Mouse (Mus musculus) activated CD4-positive, CD25-positive, alpha-beta regulatory T cell, adult 9 weeks (primary cell): ENCODE measurements around the gene Tyrobp. TPM values are rescaled to one million over a fixed set of nuclear protein-coding genes. Genes with fewer than 3 reads are reported as not detected.

Experiments used
- polyA plus RNA-seq: library from polyadenylated mRNA; unstranded; fragments of 100-300 nt; shearing (Covaris generic); gene quantifications from one replicate; pipeline ENCODE4 v1.2.1, GENCODE M21; 2017

The Tyrobp gene
- 7.6 TPM for polyA plus RNA-seq

DNA sequence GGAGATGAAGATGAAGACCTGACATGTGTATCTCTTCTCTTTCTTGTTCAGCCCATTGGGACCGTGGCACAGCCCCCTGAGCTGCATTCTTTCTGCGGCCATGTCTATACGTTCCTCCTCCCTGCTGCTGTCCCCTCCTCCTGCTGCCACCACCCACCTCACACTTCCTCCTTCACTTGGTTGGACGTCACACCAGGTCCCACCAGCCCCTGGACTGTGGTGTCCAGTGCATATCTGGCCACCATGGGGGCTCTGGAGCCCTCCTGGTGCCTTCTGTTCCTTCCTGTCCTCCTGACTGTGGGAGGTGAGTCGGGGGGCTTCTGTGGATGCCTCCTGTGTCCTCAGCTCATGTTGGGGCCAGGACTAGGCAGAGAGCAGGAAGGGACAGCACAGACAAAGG is at the start of gene Tyrobp:
Gene Tyrobp (plus strand): TSS at position 165 of the 400 bp plus-strand sequence.

DNA sequence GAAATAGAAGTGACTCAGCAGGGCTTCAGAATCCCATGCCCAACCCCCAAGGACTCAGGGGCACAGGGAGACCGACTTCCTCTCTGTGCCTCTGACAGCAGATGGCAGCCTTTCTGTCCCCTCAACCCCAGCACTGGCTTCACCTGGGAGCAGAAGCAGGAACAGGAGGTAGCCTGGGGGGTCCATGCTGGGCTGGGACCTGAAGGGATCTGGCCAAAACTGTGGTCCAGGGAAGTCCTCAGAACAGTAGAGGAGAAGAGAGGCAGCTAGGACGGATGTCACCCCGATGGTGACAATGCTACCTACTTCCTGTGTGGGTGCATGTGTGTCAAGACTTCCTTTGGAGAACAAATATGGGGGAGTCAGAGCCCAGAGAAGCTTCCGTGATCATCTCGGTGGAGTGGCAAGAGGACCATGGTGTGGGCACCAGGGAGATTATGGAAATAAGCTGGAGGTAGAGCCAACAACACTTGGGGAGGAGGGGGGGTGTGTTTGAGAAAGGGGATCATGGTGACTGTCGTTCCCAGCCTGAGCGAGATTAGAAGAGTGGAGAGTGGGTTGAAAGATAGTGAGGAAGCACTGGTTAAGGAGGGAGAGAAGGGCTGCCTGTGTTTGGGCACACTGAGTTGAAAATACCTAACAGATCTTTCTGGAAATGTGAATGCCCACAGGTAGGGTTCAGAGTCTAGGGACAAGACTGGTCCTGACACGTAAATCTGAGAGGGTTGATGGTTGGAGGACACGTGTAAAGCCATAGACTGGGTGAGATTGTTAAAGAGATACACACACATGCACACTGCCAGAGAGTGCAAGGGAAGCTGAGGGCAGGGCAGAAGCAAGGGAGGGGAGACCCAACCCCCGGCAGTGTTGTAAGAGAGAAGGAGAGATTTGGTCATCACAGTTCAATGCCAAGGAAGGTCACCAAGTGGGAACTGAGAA is 6.3 kb downstream of the Tyrobp start, which contains the start of gene Hcst:
Gene Hcst (minus strand): TSS at position 294 of the 939 bp plus-strand sequence.

DNA sequence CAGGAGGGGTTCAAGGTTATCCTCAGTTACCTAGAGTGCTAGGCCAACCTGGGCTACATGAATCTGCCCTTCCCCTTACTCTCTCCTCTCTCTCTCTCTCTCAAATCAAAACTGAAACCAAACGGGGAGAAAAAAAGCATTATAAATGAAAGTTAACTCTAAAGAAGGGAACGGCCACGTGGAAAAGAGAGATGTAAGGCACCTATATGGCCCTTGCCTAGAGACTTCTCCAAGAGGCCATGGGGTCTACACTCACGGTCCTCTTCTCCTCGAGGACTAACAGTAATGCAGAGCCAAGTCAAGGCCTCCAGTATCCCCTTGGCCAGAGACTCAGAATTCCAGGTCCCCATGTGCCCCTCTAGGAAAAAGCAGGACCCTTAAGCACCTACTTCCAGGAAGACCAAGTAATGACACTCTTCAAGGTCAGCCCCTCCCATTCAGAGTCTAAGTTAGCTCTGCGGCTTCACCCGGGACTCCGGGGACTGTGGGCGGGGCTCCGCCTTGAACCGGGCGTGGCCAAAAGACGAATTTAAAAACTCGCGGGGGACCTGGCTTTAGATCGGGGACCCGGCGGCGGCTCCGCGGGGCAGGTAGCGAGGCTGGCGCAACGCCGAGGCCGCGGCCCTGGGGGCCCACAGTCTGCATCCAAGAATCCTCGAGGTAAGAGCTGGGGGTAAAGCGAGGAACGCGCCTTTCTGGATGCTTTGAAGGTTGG is 7.8 kb downstream of the Tyrobp start, which contains the start of gene Nfkbid:
Gene Nfkbid (plus strand): TSS at position 558 of the 715 bp plus-strand sequence.

DNA sequence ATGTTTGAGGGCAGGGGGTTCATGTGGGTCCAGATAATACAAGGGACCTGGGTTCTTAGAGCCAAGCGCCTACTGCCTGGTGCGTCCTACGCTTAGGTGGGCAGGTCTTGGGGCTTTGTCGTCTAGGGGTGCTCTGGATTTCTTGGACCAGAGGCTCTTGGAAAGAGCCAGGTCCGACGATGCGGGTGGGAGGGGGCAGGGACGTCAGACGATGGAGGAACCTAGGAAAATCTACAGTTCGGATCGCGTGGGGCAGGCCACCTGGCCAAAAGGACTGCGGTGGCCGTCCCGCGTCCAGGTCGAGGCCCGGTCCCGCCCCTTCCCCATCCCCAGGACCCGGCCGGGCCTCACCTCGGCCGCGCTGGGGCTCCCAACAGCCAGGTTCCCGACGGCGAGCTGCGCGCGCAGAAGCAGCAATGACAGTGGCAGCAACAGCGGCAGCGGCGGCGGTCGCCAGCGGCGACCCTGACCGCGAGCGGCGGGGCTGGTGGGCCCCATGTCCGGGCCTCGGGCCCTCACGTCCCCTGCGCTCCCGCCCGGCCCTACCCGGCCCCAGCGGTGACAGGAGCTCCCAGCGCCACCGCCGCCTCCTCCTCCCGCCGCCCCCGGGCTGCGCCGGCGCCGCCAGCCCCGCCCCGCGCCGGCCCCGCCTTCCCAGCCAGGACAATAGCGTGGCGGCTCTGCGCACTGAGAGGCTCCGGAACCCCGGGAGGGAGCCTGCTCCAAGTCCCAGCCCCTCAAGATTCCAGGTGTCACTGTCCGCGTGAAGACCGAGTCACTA is 31.6 kb downstream of the Tyrobp start, which contains the start of gene Aplp1:
Gene Aplp1 (minus strand): TSS at position 565 of the 781 bp plus-strand sequence.

DNA sequence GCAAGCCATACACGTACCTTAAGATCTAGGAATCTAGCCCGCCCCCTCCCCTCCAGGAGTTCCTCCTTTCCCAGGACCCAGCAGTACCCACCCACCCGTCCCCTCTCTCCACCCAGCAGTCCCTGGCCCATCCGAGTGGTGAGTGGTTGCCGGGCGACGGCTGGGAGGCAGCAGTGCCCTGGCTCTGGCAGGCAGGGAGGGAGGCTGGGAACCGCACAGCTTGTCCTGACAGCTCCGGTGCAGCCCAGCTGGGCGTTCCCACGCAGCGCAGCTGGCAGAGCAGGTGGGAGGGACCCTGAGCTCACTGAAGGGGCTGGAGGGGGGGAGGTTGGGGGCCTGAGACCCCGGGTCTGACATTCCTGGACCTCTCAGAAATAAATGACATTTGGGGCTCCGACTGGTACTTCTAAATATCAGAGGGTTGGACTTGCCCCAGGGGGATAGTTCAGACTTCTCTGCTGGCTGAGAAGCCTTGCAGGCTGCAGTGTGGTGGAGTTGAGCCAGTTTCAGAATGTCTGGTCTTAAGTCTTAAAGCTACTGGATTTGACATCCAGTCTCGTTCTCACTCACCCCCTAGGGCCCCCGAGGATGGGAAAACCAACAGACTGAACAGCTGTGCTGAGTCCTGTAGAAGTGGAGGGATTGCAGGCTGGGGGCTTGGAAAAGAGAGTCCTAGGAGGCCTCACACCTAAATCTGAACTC is 44.2 kb downstream of the Tyrobp start, which contains the start of the genes Kirrel2 and Nphs1:
Gene Kirrel2 (minus strand): TSS at position 62 of the 702 bp plus-strand sequence.
Gene Nphs1 (plus strand): TSS at position 687 of the 702 bp plus-strand sequence.

Other genes starting within 250 kb of the Tyrobp start
- gene Zfp146, start 244.0 kb upstream of the Tyrobp start, polyA plus RNA-seq: 32.9 TPM
- 1.0 TPM for gene Cox7a1, start 229.6 kb upstream of the Tyrobp start, polyA plus RNA-seq
- gene Capns1, start 214.9 kb upstream of the Tyrobp start, polyA plus RNA-seq: 80.5 TPM
- 49.2 TPM for gene Polr2i, start 181.8 kb upstream of the Tyrobp start, polyA plus RNA-seq
- 132 TPM for gene Tbcb, start 181.5 kb upstream of the Tyrobp start, polyA plus RNA-seq
- not detected for gene Ovol3, start 178.0 kb upstream of the Tyrobp start, polyA plus RNA-seq
- gene Thap8, start 133.7 kb upstream of the Tyrobp start, polyA plus RNA-seq: 0.27 TPM
- gene Wdr62, start 133.3 kb upstream of the Tyrobp start, polyA plus RNA-seq: 6.3 TPM
- gene Clip3, start 122.0 kb upstream of the Tyrobp start, polyA plus RNA-seq: 7.7 TPM
- gene Alkbh6, start 105.0 kb upstream of the Tyrobp start, polyA plus RNA-seq: 158 TPM
- 20.3 TPM for gene Syne4, start 99.0 kb upstream of the Tyrobp start, polyA plus RNA-seq
- not detected for gene E130208F15Rik, start 92.0 kb upstream of the Tyrobp start, polyA plus RNA-seq
- gene Sdhaf1, start 89.9 kb upstream of the Tyrobp start, polyA plus RNA-seq: 7.7 TPM
- gene Lrfn3, start 51.0 kb upstream of the Tyrobp start, polyA plus RNA-seq: not detected
- 400 TPM for gene Hcst, start 6.1 kb downstream of the Tyrobp start, polyA plus RNA-seq
- 106 TPM for gene Nfkbid, start 8.0 kb downstream of the Tyrobp start, polyA plus RNA-seq
- gene Aplp1, start 31.8 kb downstream of the Tyrobp start, polyA plus RNA-seq: 5.2 TPM
- not detected for gene Kirrel2, start 43.9 kb downstream of the Tyrobp start, polyA plus RNA-seq
- not detected for gene Nphs1, start 44.6 kb downstream of the Tyrobp start, polyA plus RNA-seq
- not detected for gene Prodh2, start 79.9 kb downstream of the Tyrobp start, polyA plus RNA-seq
- 1.1 TPM for gene Arhgap33, start 121.3 kb downstream of the Tyrobp start, polyA plus RNA-seq
- gene Hspb6, start 138.4 kb downstream of the Tyrobp start, polyA plus RNA-seq: 3.2 TPM
- gene Proser3, start 138.5 kb downstream of the Tyrobp start, polyA plus RNA-seq: 10.4 TPM
- gene Lin37, start 146.1 kb downstream of the Tyrobp start, polyA plus RNA-seq: 108 TPM
- 42.0 TPM for gene U2af1l4, start 149.5 kb downstream of the Tyrobp start, polyA plus RNA-seq
- 105 TPM for gene Gm49396, start 149.6 kb downstream of the Tyrobp start, polyA plus RNA-seq
- 242 TPM for gene Psenen, start 149.9 kb downstream of the Tyrobp start, polyA plus RNA-seq
- gene Igflr1, start 151.7 kb downstream of the Tyrobp start, polyA plus RNA-seq: 243 TPM
- gene Kmt2b, start 175.0 kb downstream of the Tyrobp start, polyA plus RNA-seq: 12.2 TPM
- gene Zbtb32, start 185.1 kb downstream of the Tyrobp start, polyA plus RNA-seq: 17.6 TPM
- 0.45 TPM for gene Upk1a, start 199.1 kb downstream of the Tyrobp start, polyA plus RNA-seq
- 808 TPM for gene Cox6b1, start 212.4 kb downstream of the Tyrobp start, polyA plus RNA-seq
- gene Etv2, start 222.1 kb downstream of the Tyrobp start, polyA plus RNA-seq: not detected
- 206 TPM for gene Rbm42, start 236.6 kb downstream of the Tyrobp start, polyA plus RNA-seq